Mouse (Mus musculus): ENCODE results near the gene Prom2. TPM values are rescaled to one million over a fixed set of nuclear protein-coding genes. Genes with fewer than 3 reads are reported as not detected.

Gene Prom2
- polyA plus RNA-seq, 1 experiment from 2014 or later: 0.48 TPM

DNA sequence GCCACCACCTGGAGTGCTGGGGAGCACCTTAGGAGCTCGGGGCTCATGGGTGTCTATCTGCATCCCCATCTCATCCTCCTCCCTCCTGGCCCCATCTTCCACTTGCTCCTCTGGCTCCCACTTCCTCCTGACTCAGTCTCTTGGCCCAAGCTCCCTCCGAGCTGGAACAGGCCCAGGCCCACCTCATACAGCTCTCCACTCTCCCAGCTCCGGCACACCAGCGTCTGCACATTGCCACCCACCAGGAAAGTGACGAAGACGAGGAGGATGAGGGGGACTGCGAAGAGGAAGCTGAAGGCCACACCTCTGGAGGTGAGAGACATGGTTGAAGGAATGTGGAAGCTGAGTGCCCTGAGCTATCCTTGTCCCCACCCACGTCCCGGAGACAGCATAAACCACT is 5.9 kb downstream of the Prom2 start:
- H3K9me3 ChIP-seq (ENCODE audit: control insufficient read depth, low read length): no peaks in the 10 kb centered on the region
- H3K27me3 ChIP-seq (ENCODE audit: control insufficient read depth, insufficient read depth, low read length): peaks cover 10% of the 10 kb centered on the region
- 91% methylated on average over 9 of the region's 9 CpGs for WGBS
- H3K4me1 ChIP-seq (replicated peaks; ENCODE audit: control insufficient read depth, insufficient read depth, low read length): no peaks in the 10 kb centered on the region
- no peak overlapping the region for H3K9ac ChIP-seq (ENCODE audit: low read length)
- H3K4me3 ChIP-seq (ENCODE audit: low read depth, low read length): no peak overlapping the region
- no peaks in the 10 kb centered on the region for H3K36me3 ChIP-seq (ENCODE audit: control insufficient read depth, insufficient read depth, low read length)
- H3K4me2 ChIP-seq (ENCODE audit: low read depth, low read length, severe bottlenecking): no peak overlapping the region
- DNase-seq (ENCODE audit: low spot score): no peak
- no peak for ATAC-seq (replicated peaks; ENCODE audit: low FRiP score)
- H3K27ac ChIP-seq (ENCODE audit: low read depth, low read length): no peak overlapping the region

DNA sequence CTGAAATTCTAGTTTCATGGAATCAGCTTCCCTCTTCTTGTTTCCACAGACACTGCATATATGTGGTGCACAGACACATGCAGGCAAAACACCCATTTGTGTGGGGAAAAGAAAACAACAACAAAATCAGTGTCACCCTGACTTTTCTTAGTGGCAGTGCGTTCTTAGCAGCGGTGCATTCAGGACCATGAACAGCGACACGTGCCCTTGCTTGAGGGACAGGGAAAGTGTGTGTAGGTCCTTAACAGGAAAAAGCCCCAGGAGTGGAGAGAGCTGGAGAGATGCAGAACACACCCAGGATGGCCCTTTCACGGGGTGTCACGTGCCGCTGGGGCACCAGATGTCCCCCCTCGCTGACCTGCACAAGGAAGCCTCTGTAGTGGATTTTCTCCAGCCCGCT is 8.9 kb downstream of the Prom2 start:
- ATAC-seq (replicated peaks; ENCODE audit: low FRiP score): no peak

DNA sequence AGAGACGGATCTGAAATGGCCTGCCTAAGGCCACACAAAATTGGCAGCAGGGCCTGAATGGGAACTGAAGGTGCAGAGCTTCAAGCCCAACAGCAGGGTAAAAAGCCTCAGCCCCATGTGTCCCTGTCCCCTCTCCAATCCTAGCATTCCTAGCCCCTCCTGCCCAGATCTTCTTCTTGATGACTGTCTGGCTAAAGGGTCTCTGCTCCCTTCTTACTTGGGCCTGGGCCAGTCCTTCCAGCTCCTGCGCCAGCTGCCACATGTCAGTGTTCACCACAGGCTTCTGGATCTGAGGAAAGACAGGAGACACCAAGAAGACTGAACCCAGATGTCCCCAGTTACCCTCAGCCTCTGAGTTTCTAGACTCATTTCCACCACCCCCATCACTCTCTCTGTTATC is 9.7 kb downstream of the Prom2 start:
- Histone ChIP-seq H3K4me2 (ENCODE audit: low read depth, low read length, severe bottlenecking) (no peak overlapping the region), H3K27me3 (ENCODE audit: control insufficient read depth, insufficient read depth, low read length) (no peaks in the 10 kb centered on the region), H3K4me3 (ENCODE audit: low read depth, low read length) (no peak overlapping the region), H3K9me3 (ENCODE audit: control insufficient read depth, low read length) (no peaks in the 10 kb centered on the region), H3K27ac (ENCODE audit: low read depth, low read length) (no peak overlapping the region), H3K4me1 (replicated peaks; ENCODE audit: control insufficient read depth, insufficient read depth, low read length) (no peaks in the 10 kb centered on the region), H3K36me3 (ENCODE audit: control insufficient read depth, insufficient read depth, low read length) (no peaks in the 10 kb centered on the region), H3K9ac (ENCODE audit: low read length) (no peak overlapping the region)
- no peak for ATAC-seq (replicated peaks; ENCODE audit: low FRiP score)
- DNase-seq (ENCODE audit: low spot score): no peak
- WGBS: 91% methylated on average over 2 of the region's 2 CpGs

More for the DNA sequence above, 8.9 kb downstream of the Prom2 start:
- no peak overlapping the region for H3K4me2 ChIP-seq (ENCODE audit: low read depth, low read length, severe bottlenecking)
- H3K9ac ChIP-seq (ENCODE audit: low read length): no peak overlapping the region
- no peaks in the 10 kb centered on the region for H3K27me3 ChIP-seq (ENCODE audit: control insufficient read depth, insufficient read depth, low read length)
- WGBS: 15% methylated on average over 9 of the region's 9 CpGs
- no peaks in the 10 kb centered on the region for H3K4me1 ChIP-seq (replicated peaks; ENCODE audit: control insufficient read depth, insufficient read depth, low read length)
- H3K36me3 ChIP-seq (ENCODE audit: control insufficient read depth, insufficient read depth, low read length): no peaks in the 10 kb centered on the region
- DNase-seq (ENCODE audit: low spot score): peak; percentile 62
- no peak overlapping the region for H3K27ac ChIP-seq (ENCODE audit: low read depth, low read length)
- H3K9me3 ChIP-seq (ENCODE audit: control insufficient read depth, low read length): no peaks in the 10 kb centered on the region
- H3K4me3 ChIP-seq (ENCODE audit: low read depth, low read length): no peak overlapping the region

DNA sequence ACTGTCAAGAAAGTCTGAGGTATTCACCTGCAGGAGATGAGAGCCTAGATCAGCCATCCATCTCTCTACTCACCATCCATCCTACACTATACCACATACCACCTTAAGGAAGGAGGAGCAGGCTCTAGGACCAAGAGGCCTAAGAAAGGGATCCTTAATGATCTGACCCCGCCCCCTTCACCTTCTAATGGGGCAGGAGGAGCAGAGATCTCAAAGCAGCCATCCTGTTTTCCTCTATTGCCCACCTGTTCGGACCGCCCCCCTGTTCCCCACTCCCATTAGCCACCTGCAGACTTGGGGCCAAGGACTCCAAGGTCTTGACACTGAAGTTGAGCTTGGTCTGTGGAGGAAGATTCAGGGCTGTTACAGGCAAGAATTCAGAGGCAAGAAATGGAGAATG is 10.8 kb downstream of the Prom2 start:
- no peak overlapping the region for H3K27ac ChIP-seq (ENCODE audit: low read depth, low read length)
- ATAC-seq (replicated peaks; ENCODE audit: low FRiP score): no peak
- H3K4me3 ChIP-seq (ENCODE audit: low read depth, low read length): no peak overlapping the region
- H3K4me2 ChIP-seq (ENCODE audit: low read depth, low read length, severe bottlenecking): no peak overlapping the region
- H3K4me1 ChIP-seq (replicated peaks; ENCODE audit: control insufficient read depth, insufficient read depth, low read length): no peaks in the 10 kb centered on the region
- no peaks in the 10 kb centered on the region for H3K9me3 ChIP-seq (ENCODE audit: control insufficient read depth, low read length)
- H3K27me3 ChIP-seq (ENCODE audit: control insufficient read depth, insufficient read depth, low read length): no peaks in the 10 kb centered on the region
- WGBS: 80% methylated on average over 3 of the region's 3 CpGs
- no peak overlapping the region for H3K9ac ChIP-seq (ENCODE audit: low read length)
- no peak for DNase-seq (ENCODE audit: low spot score)
- H3K36me3 ChIP-seq (ENCODE audit: control insufficient read depth, insufficient read depth, low read length): no peaks in the 10 kb centered on the region

DNA sequence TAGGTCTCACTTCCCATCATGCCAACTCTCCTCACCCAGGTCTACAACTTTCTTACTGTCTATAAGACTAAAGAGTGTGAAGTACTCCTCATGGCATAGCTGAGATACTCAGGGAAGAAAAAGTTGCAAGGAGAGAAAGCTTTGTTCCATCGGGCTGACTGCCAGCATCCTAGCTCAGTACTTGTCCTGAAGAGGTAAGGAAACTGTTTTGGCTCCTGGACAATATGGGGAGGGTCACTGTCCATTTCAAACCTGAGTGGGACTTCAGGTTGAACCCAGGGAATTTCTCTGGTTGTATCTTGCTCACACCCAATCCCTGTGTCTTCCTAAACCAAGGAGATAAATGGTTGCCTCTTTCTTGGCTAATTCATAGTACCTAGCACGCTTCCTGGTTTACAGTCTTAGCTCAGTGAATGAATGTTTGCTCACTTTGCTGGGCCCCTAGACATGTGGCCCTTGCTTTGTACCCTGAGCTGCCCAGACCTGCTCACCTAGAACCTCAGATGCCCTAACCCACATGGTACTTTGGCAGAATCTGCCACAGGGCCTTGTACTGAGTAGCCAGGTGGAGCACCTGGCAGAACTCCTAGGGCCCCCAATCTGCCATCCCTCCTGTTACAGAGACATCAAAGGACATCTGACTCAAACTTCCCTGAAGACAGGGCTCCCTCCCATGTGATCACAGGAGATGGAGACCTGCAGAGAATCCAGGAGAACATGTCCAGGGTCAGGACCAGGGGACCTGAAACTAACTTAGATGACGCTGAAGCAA is 16.1 kb downstream of the Prom2 start:
- peaks cover 10% of the 10 kb centered on the region; the same call in 1 of the 2 replicates for H3K4me1 ChIP-seq (replicated peaks; ENCODE audit: control insufficient read depth, insufficient read depth, low read length)
- no peak overlapping the region for H3K27ac ChIP-seq (ENCODE audit: low read depth, low read length)
- H3K9me3 ChIP-seq (ENCODE audit: control insufficient read depth, low read length): no peaks in the 10 kb centered on the region
- DNase-seq (ENCODE audit: low spot score): no peak
- no peak overlapping the region for H3K4me2 ChIP-seq (ENCODE audit: low read depth, low read length, severe bottlenecking)
- no peak for ATAC-seq (replicated peaks; ENCODE audit: low FRiP score)
- H3K4me3 ChIP-seq (ENCODE audit: low read depth, low read length): no peak overlapping the region
- no peaks in the 10 kb centered on the region for H3K27me3 ChIP-seq (ENCODE audit: control insufficient read depth, insufficient read depth, low read length)
- WGBS: 82% methylated on average over 3 of the region's 3 CpGs
- no peaks in the 10 kb centered on the region for H3K36me3 ChIP-seq (ENCODE audit: control insufficient read depth, insufficient read depth, low read length)
- no peak overlapping the region for H3K9ac ChIP-seq (ENCODE audit: low read length)

DNA sequence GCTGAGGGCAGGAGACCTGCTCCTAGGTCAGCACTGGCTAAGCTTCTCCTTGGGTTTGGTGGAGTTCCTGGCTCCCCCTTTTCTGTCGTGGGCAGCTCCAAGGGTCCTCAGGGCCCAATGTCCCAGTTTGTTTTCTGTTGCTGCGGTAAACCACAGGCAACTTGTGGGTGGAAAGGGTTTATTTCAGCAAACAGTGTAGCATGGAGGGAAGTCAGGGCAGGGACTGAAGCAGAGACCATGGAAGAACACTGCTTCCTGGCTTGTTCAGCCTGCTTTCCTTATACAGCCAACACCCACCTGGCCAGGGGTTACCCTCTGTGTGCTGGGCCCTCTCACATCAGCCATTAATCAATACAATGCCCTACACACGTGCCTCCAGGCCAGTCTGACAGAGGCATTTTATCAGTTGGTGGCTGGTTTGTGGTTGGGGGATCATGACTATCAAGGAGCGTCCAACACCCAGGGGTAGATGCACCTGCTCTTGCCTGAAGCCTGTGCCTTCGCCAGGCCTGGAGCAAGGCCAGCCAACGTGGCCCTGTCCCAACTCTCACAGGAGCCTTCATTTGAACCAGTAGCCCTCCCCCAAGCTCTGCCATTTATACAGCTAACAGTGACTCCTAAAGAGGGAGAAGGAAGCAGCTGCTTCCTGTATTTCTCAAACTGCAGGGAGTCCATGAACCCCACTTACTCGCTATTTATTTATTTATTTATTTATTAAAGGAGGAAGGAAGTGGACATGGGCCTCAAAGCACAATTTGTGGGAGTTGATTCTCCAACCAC is 17.1 kb downstream of the Prom2 start:
- no peak overlapping the region for H3K9ac ChIP-seq (ENCODE audit: low read length)
- H3K36me3 ChIP-seq (ENCODE audit: control insufficient read depth, insufficient read depth, low read length): no peaks in the 10 kb centered on the region
- DNase-seq (ENCODE audit: low spot score) (no peak), ATAC-seq (replicated peaks; ENCODE audit: low FRiP score) (no peak)
- no peak overlapping the region for H3K4me2 ChIP-seq (ENCODE audit: low read depth, low read length, severe bottlenecking)
- WGBS: 70% methylated on average over 7 of the region's 7 CpGs
- H3K4me1 ChIP-seq (replicated peaks; ENCODE audit: control insufficient read depth, insufficient read depth, low read length): peaks cover 10% of the 10 kb centered on the region; the same call in 1 of the 2 replicates
- H3K9me3 ChIP-seq (ENCODE audit: control insufficient read depth, low read length): no peaks in the 10 kb centered on the region
- H3K27ac ChIP-seq (ENCODE audit: low read depth, low read length): no peak overlapping the region
- no peaks in the 10 kb centered on the region for H3K27me3 ChIP-seq (ENCODE audit: control insufficient read depth, insufficient read depth, low read length)
- no peak overlapping the region for H3K4me3 ChIP-seq (ENCODE audit: low read depth, low read length)

DNA sequence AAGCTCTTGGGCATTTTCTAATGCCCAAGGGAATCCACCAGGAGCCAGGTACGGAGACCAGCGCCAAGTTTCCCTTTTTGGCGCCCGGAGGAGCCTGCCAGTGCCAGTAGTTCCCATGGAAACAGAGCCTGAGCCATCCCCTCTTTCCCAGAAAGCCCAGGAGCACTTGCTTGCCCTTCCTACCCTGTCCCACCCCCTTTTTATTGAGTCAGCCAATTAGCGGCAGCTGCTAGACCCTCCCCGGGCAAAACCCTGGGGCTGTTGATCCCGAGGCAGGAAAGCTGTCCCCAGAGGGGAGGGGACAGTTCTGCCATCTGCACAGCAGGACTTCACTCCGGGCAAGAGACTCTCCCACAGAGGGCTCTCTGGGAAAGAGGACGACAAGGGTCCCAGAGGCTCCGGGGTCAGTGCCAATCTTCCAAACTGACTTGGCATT is 19.2 kb downstream of the Prom2 start, which contains the start of gene Kcnip3:
TSS of gene Kcnip3 (minus strand) at position 89 of the 436 bp plus-strand sequence.
- DNase-seq (ENCODE audit: low spot score) (peak; percentile 79), ATAC-seq (replicated peaks; ENCODE audit: low FRiP score) (peak; percentile 89)
- H3K4me2 ChIP-seq (ENCODE audit: low read depth, low read length, severe bottlenecking): peak within 1 kb of the TSS; percentile 77
- peak within 1 kb of the TSS; percentile 36 for H3K4me3 ChIP-seq (ENCODE audit: low read depth, low read length)
- peaks cover 10% of the 10 kb centered on the region; the same call in 1 of the 2 replicates for H3K4me1 ChIP-seq (replicated peaks; ENCODE audit: control insufficient read depth, insufficient read depth, low read length)
- peak within 1 kb of the TSS; percentile 53; the same call in 1 of the 2 replicates for H3K27ac ChIP-seq (ENCODE audit: low read depth, low read length)
- peak within 1 kb of the TSS; percentile 66 for H3K9ac ChIP-seq (ENCODE audit: low read length)
- no peaks in the 10 kb centered on the region for H3K9me3 ChIP-seq (ENCODE audit: control insufficient read depth, low read length)
- H3K36me3 ChIP-seq (ENCODE audit: control insufficient read depth, insufficient read depth, low read length): no peaks in the 10 kb centered on the region
- no peaks in the 10 kb centered on the region for H3K27me3 ChIP-seq (ENCODE audit: control insufficient read depth, insufficient read depth, low read length)
- WGBS: 3% methylated on average over 10 of the region's 10 CpGs

DNA sequence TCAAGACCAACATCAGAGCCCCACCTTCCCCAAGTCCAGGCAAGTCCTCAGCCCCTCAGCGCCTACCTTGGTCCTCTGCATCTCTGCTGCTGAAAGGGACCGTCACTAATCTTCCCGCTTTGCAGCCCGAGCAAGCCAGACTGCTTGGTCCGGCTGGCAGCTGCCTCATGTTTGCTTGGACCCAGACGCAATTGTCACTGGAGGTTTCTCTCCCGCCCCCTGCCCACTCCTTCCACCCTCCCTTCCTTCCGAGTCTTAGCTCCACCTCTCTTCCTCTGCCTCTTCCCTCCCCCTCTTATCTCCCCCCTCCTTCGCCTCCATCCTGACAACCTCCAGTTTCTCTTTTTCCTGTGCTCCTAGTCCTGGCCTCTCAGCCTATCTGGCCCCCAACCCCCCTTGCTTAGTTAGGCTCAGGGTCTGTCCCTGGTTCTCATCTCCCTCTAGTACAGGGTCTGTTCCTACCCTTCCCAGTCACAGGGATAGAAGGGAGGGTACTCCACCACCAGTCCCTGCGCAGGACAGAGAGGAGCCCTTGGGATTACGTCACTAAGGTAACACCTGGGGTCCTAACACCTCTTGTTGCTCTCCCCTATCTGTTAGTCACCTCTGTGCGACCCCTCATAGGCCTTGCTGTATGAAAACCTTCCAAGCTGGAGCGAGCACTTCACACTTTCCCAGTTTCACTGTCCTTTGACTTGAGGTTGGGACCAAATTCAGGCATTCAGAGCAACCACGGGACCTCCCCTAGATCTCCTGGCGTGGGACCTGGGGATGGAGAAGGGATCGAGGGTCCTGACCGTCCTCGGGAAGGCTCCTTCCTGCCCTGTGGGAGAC is 19.9 kb downstream of the Prom2 start:
- Histone ChIP-seq H3K4me2 (ENCODE audit: low read depth, low read length, severe bottlenecking) (peak overlapping the region; percentile 77), H3K4me1 (replicated peaks; ENCODE audit: control insufficient read depth, insufficient read depth, low read length) (peaks cover 10% of the 10 kb centered on the region; the same call in 1 of the 2 replicates), H3K9ac (ENCODE audit: low read length) (peak overlapping the region; percentile 66), H3K9me3 (ENCODE audit: control insufficient read depth, low read length) (no peaks in the 10 kb centered on the region), H3K27ac (ENCODE audit: low read depth, low read length) (peak overlapping the region; percentile 53; the same call in 1 of the 2 replicates), H3K27me3 (ENCODE audit: control insufficient read depth, insufficient read depth, low read length) (no peaks in the 10 kb centered on the region), H3K4me3 (ENCODE audit: low read depth, low read length) (peak overlapping the region; percentile 36), H3K36me3 (ENCODE audit: control insufficient read depth, insufficient read depth, low read length) (no peaks in the 10 kb centered on the region)
- peak; percentile 79 for ATAC-seq (replicated peaks; ENCODE audit: low FRiP score)
- peak; percentile 73 for DNase-seq (ENCODE audit: low spot score)
- 1% methylated on average over 18 of the region's 18 CpGs for WGBS

All from forebrain, embryonic 11.5 days (tissue).